Mouse (Mus musculus): ENCODE results near the gene Usp31. TPM values are rescaled to one million over a fixed set of nuclear protein-coding genes. Genes with fewer than 3 reads are reported as not detected.

Usp31 gene
- polyA plus RNA-seq, 1 experiment = 6.5 TPM

DNA sequence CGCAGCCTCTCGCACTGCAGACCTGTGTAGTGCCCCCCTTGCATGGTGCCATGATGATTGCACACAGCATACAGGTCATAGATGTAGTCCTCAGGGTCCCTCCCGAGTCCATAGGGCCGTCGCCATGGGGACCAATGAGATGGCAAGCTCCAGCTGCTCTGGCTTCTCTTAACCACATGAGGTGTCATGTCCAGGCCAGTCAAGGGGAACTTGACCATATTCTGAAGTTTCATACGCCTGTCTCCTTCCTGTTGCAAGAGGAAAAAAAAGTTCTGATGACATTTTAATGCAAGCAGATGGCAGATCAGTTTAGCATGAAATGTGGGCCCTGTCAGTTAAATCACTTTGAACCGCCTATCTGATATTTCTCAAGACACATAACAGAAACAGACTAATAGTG is 48.2 kb downstream of the Usp31 start:
- no peak for DNase-seq (ENCODE audit: low spot score)

- DNase-seq (ENCODE audit: low spot score) = no peak
Measured at GRCm38 (mm10) chr7:121654675-121655074, 52.4 kb downstream of the Usp31 start.

- DNase-seq (ENCODE audit: low spot score) = no peak
Measured at GRCm38 (mm10) chr7:121652629-121653028, 54.4 kb downstream of the Usp31 start.

GRCm38 (mm10) chr7:121650724-121651123 is 56.3 kb downstream of the Usp31 start:
- DNase-seq (ENCODE audit: low spot score) = no peak

- DNase-seq (ENCODE audit: low spot score) = no peak
Measured at GRCm38 (mm10) chr7:121640998-121641762, 65.9 kb downstream of the Usp31 start.

DNA sequence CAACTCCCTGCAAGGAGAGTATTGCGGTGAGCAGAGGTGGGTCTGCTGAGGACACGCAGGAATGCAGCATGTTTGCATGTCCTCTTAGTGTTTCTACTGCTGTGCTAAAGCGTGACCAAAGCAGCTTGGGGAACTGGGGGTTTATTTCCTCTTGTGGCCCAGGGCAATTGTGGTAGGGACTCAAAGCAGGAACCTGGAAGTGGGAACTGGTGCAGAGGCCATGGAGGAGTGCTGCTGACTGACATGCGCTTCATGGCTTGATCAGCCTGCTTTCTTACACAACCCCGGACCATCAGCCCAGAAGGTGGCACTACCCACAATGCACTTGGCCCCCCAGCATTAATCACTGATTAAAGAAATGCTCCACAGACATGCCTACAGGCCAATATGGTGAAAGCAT is 70.3 kb downstream of the Usp31 start:
- DNase-seq (ENCODE audit: low spot score) = no peak

DNA sequence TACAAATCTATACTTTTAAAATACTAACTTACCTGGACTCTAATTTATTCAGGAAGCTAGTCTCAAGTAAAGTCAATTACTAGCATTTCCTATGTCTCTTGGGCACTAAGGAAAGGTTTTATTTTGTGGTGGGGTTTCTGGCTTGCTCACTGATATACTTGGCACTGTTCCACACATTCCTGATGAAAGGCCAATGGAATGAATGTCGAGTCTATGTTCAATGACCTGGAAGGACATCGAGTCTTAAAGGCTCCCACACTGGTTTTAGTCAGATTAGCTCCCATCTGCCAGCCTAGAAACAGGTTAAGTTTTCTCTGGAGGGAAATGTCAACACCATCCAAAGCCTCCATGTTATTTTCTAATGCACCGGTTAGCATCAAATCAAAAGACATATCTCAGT is 72.8 kb downstream of the Usp31 start:
- DNase-seq (ENCODE audit: low spot score) = no peak

- DNase-seq (ENCODE audit: low spot score) = no peak
Measured at GRCm38 (mm10) chr7:121622835-121623420, 84.1 kb downstream of the Usp31 start.

DNA sequence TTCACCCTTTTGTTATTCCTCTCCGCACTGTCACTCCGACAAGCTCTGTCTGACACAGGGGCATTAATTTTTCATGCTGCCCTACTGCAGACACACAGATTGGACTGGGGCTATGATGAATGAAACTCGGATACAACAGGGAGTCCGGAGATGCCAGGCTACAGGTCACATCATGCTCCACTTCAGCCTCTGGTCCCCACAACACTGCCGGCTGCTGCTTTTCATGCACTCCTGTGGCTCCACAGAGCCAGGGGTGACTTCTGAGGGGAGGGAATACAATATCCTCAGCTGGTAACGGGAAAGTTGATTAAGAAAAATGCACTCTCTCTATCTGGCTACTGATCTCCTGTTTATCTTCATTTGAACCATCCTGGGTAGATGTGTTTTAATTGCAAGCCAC is 84.6 kb downstream of the Usp31 start:
- no peak for DNase-seq (ENCODE audit: low spot score)

DNA sequence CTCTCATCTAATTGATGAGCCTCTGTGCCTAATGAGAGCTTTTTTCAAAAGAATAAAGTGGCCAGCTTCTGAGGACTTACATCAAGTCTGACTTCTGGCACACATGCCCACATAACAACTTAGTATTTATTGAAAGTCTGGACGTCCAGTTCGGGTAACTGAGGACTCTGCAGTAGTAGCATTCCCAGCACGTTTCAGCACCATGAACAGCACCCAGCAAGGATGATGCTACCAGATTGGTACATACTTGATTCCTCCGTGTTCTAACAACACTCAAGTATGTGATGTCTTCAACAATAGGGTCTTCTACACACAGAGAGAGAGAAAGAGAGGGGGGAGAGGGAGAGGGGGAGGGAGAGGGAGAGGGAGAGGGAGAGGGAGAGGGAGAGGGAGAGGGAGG is 105.4 kb downstream of the Usp31 start:
- DNase-seq (ENCODE audit: low spot score) = no peak

GRCm38 (mm10) chr7:121596401-121596800 is 110.7 kb downstream of the Usp31 start:
- no peak for DNase-seq (ENCODE audit: low spot score)

GRCm38 (mm10) chr7:121595496-121595895 is 111.6 kb downstream of the Usp31 start:
- no peak for DNase-seq (ENCODE audit: low spot score)

GRCm38 (mm10) chr7:121595085-121595484 is 112.0 kb downstream of the Usp31 start:
- no peak for DNase-seq (ENCODE audit: low spot score)

DNA sequence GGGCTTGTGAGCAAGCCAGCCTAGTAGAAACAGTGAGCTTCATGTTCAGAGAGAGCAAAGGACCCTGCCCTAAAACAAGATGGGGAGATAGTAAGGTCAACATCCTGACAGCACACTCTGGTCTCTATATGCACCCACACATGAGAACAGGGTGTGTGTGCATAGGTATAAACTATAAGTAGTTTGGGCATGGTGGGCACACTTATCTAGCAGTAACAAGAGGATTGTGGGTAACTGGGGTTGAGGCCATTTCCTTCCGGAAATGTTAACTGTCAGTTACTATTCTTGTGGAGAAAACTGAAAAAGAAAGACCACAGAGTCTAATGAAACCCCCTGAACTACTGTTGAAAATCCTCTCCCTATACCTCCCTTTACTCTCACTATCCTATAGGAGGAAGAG is 112.4 kb downstream of the Usp31 start:
- DNase-seq (ENCODE audit: low spot score) = no peak

Other genes with a start within 250 kb of the Usp31 start
- gene Scnn1g, start 27.2 kb upstream of the Usp31 start, polyA plus RNA-seq (2012; rRNA removed) = 33.9 and 35.3 TPM in 2 replicates
- 15.3 and 16.5 TPM in 2 replicates for gene Scnn1b, start 157.8 kb upstream of the Usp31 start, polyA plus RNA-seq (2012; rRNA removed)

All from urinary bladder, adult 2 months (tissue).